Mouse (Mus musculus) midbrain, embryonic 14.5 days (tissue): Measurements from ENCODE around the gene Hpse2. TPM values are rescaled to one million over a fixed set of nuclear protein-coding genes. Genes with fewer than 3 reads are reported as not detected.

ENCODE experiments used
- ATAC-seq: fragments of 200-750 bp; cut with Nextera tagmentation; 2 replicates; pipeline ENCODE4 v1.8.0; 2017; ENCODE audit warnings: moderate number of reproducible peaks, moderate library complexity; ENCODE audit not compliant: low FRiP score, low TSS enrichment
- DNase-seq: peaks from one replicate; pipeline ENCODE4 v3.0.0-alpha.2; 2015
- H3K27ac ChIP-seq: fragments of 300-500 bp; sonication (generic); replicated peaks from 2 replicates; pipeline ENCODE4 v1.5.1; 2014; ENCODE audit warnings: mild to moderate bottlenecking, low read depth, low read length, moderate library complexity
- H3K27me3 ChIP-seq: fragments of 300-500 bp; sonication (generic); 2 replicates; pipeline ENCODE4 v1.6.1; 2014; ENCODE audit warnings: low read length, control low read depth, mixed read lengths; ENCODE audit not compliant: control insufficient read depth, insufficient read depth
- H3K36me3 ChIP-seq: fragments of 300-500 bp; sonication (generic); 2 replicates; pipeline ENCODE4 v1.6.1; 2014; ENCODE audit warnings: low read length, control low read depth; ENCODE audit not compliant: control insufficient read depth, insufficient read depth
- H3K4me1 ChIP-seq: fragments of 300-500 bp; sonication (generic); 2 replicates; pipeline ENCODE4 v1.6.1; 2014; ENCODE audit warnings: mild to moderate bottlenecking, antibody characterized with exemption, low read length, control low read depth; ENCODE audit not compliant: control insufficient read depth, insufficient read depth
- H3K4me2 ChIP-seq: fragments of 300-500 bp; sonication (generic); 2 replicates; pipeline ENCODE4 v1.6.1; 2014; ENCODE audit warnings: mild to moderate bottlenecking, low read length, moderate library complexity
- H3K4me3 ChIP-seq: fragments of 300-500 bp; sonication (generic); replicated peaks from 2 replicates; pipeline ENCODE4 v1.5.1; 2014; ENCODE audit warnings: low read depth, low read length
- H3K9ac ChIP-seq: fragments of 300-500 bp; sonication (generic); replicated peaks from 2 replicates; pipeline ENCODE4 v1.6.1; 2014; ENCODE audit warnings: mild to moderate bottlenecking, low read length, moderate library complexity
- H3K9me3 ChIP-seq: fragments of 300-500 bp; sonication (generic); 2 replicates; pipeline ENCODE4 v1.6.1; 2016; ENCODE audit warnings: low read length, control low read depth, mixed read lengths; ENCODE audit not compliant: control insufficient read depth
- WGBS: fragments of 180-500 bp; shearing (Covaris S2); extraction: QIAGEN DNeasy Blood & Tissue Kit; methylation state at CpG from one replicate; pipeline ENCODE4 v1.1.7; 2014; 5-methylcytosine and 5-hydroxymethylcytosine counted together
- polyA plus RNA-seq: library from polyadenylated mRNA; unstranded; fragments of >200 nt; fragmentation: Nextera tagmentation; extraction: Ambion mirVana; gene quantifications from 2 replicates; pipeline ENCODE4 v1.2.1, GENCODE M21; 2014

Hpse2 gene
- polyA plus RNA-seq, 1 experiment from 2014 or later = not detected

DNA sequence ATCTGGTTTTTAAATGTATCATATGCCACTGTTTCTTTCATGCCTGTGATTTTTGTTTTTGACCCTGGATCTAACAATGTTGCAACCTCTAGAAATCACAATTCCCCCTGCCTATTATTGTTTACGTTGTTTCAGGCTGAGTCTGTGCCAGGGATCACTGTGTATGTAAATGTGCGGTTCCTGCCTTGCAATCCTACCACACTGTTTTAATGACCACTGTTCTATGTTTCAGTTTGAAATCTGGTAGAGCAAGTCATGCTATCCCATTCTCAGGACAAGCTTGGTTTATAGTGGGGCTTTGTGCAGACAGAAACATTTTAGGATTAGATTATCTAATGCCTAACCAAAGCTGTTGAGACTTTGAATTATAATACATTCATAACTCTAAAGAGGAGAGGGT is 571.9 kb downstream of the Hpse2 start:
- Histone ChIP-seq H3K4me1 (no peaks in the 10 kb centered on the region), H3K4me3 (no peak overlapping the region), H3K9me3 (no peaks in the 10 kb centered on the region), H3K27ac (no peak overlapping the region), H3K36me3 (no peaks in the 10 kb centered on the region), H3K9ac (no peak overlapping the region), H3K27me3 (no peaks in the 10 kb centered on the region), H3K4me2 (no peak overlapping the region)
- WGBS = 94% methylated on average over 2 of the region's 2 CpGs
- DNase-seq (no peak), ATAC-seq (no peak)

DNA sequence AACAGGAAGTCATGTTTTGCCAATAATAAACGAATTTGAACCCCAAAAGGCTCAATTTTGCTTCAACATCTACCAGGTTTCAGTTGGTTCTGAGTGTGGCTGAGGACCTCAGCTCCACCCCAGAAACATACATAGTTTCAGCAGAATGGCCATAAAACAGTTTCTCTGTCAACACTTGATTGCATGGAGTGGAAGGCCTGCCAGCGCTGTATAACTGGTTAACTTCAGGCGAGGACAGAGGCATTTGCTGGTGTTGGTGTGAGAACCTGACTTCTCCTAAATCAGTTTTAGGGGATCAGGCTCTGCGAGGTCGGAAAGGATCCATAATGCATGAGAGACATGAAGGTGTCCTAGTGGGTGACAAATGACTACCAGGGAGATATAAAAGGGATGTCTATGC is 578.0 kb downstream of the Hpse2 start:
- H3K36me3 ChIP-seq = no peaks in the 10 kb centered on the region
- H3K4me1 ChIP-seq = no peaks in the 10 kb centered on the region
- DNase-seq (no peak), ATAC-seq (no peak)
- H3K4me3 ChIP-seq = no peak overlapping the region
- WGBS = 85% methylated on average over 5 of the region's 5 CpGs
- H3K27ac ChIP-seq = no peak overlapping the region
- no peaks in the 10 kb centered on the region for H3K27me3 ChIP-seq
- H3K9ac ChIP-seq = no peak overlapping the region
- no peak overlapping the region for H3K4me2 ChIP-seq
- no peaks in the 10 kb centered on the region for H3K9me3 ChIP-seq

DNA sequence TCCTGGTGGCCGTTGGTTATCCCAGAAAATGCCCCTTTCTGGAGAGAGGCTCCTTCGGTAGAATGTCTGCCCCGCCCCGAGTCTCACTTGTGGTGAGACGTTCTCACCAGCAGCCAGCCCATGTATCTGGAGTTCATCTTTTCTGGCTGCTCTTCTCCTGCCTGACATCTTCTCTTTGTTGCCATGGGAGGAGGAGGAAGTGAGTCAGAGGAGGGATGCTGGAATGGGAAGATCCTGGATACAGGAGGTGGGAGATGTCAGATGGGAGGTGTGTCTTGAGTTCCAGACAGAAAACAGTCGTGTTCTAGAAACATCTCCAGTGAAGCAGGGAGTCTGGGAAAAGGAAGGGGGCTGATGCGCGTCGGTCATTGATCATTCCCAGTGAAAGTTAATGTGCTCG is 578.7 kb downstream of the Hpse2 start:
- ATAC-seq = no peak
- no peaks in the 10 kb centered on the region for H3K36me3 ChIP-seq
- no peaks in the 10 kb centered on the region for H3K27me3 ChIP-seq
- no peaks in the 10 kb centered on the region for H3K9me3 ChIP-seq
- no peak overlapping the region for H3K4me2 ChIP-seq
- no peak overlapping the region for H3K4me3 ChIP-seq
- H3K4me1 ChIP-seq = no peaks in the 10 kb centered on the region
- no peak for DNase-seq
- no peak overlapping the region for H3K27ac ChIP-seq
- H3K9ac ChIP-seq = no peak overlapping the region
- WGBS = 86% methylated on average over 10 of the region's 10 CpGs

DNA sequence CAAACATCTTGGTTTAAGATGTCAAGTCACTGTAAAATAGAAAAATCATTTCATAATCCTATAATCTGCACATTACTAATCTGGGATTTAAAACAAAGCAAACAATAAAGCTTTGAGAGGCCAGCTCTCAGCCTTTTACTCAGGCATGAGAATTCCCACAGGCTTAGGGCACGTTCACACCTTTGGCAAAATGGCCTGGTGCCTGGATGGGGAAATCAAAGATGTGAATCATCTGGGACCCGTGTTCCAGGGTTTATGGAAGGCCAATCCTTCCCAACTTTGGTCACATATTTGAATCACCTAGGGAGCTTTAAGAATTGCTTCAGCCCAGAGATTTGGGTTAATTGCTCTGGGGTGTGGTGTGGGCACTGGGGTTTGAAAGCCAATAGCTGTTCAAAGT is 590.3 kb downstream of the Hpse2 start:
- H3K9ac ChIP-seq = no peak overlapping the region
- peaks cover 4% of the 10 kb centered on the region for H3K4me1 ChIP-seq
- no peak overlapping the region for H3K27ac ChIP-seq
- WGBS = 44% methylated on average over 2 of the region's 2 CpGs
- DNase-seq (no peak), ATAC-seq (no peak)
- H3K36me3 ChIP-seq = no peaks in the 10 kb centered on the region
- H3K27me3 ChIP-seq = no peaks in the 10 kb centered on the region
- H3K4me3 ChIP-seq = no peak overlapping the region
- no peaks in the 10 kb centered on the region for H3K9me3 ChIP-seq
- no peak overlapping the region for H3K4me2 ChIP-seq

DNA sequence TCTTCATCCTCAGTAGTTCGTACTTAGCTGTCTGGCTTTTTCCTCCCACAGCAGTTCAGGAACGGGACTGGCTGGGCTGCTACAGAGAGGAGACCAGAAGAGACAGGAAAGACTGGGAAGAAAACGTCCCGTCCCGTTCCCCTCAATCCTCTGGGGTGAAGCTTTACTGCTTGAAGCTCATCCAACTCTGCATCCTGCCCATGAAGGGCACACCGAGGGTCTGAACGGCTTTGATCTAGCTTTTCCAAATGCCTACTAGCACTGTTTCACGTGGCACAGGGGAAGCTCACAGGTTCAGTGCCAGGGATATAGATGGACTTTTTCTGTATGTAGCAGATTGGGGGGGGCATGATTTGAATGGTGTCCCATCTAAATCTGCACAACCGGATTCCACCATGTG is 592.4 kb downstream of the Hpse2 start:
- H3K9me3 ChIP-seq = no peaks in the 10 kb centered on the region
- peak overlapping the region; percentile 61; the same call in 1 of the 2 replicates for H3K9ac ChIP-seq
- ATAC-seq (no peak), DNase-seq (no peak)
- WGBS = 30% methylated on average over 9 of the region's 9 CpGs
- H3K4me1 ChIP-seq = peaks cover 4% of the 10 kb centered on the region
- no peak overlapping the region for H3K27ac ChIP-seq
- H3K4me3 ChIP-seq = peak overlapping the region; percentile 41
- no peaks in the 10 kb centered on the region for H3K36me3 ChIP-seq
- H3K27me3 ChIP-seq = no peaks in the 10 kb centered on the region
- peak overlapping the region; percentile 91 for H3K4me2 ChIP-seq

DNA sequence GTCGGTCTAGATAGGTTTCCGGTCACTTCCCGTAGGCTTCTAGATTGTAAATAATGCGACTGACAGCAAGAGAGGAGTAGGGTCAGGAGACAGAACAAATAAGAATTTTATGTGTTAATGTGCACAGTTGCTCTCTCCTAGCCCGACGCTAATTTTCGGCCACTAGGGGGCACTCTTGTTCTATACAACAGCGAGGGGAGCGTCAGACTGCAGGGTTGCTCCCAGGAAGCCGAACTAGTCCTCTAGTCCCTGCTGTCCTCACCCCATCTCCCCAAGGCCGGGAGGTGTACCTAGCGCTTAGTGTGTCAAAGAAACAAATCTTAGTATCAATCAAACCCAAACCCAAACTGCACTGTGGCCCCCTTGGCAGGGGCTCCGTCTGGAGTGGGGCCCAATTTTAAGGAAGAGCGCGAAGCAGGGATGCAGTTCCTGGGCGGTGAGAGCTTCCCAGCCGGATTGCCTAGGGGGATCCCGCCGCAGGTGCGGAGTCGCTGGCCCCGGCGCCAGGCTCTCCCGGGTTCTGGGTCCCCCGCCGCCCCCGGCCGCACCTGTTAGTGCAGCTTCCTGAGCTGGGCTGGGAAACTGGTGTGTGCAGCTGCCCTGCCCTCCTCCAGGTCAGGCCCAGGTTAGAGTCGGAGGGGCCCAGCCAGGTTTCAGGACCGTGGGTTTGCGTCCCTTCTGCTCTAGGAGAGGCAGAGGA is 593.1 kb downstream of the Hpse2 start:
- DNase-seq = peak; percentile 97
- Histone ChIP-seq H3K4me2 (peak overlapping the region; percentile 91), H3K27me3 (no peaks in the 10 kb centered on the region), H3K4me3 (peak overlapping the region; percentile 41), H3K27ac (no peak overlapping the region), H3K9ac (peak overlapping the region; percentile 61), H3K9me3 (no peaks in the 10 kb centered on the region), H3K36me3 (no peaks in the 10 kb centered on the region), H3K4me1 (peaks cover 4% of the 10 kb centered on the region)
- WGBS = 1% methylated on average over 31 of the region's 31 CpGs
- peak; percentile 89 for ATAC-seq

DNA sequence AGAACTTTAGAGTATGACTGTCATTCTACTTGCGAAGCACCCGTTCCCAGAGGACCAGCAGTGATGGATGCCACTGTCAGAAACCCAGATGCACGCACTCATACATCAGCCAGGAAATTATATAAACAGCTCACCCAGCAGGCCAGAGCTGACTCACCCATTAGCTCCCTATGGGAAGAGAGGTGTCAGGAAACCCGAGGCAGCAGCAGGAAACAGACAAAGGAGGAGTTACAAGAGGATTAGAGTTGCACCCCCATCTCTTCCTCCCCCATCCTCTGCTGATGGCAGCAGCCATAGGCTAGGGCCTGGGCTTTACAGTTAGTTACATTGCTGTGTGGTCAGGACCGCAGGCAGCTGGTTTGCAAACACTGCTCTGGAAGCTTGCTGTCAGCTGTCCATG is 599.8 kb downstream of the Hpse2 start:
- Histone ChIP-seq H3K4me2 (no peak overlapping the region), H3K4me1 (peaks cover 15% of the 10 kb centered on the region; the same call in 1 of the 2 replicates), H3K9ac (no peak overlapping the region), H3K9me3 (no peaks in the 10 kb centered on the region), H3K4me3 (no peak overlapping the region), H3K27ac (no peak overlapping the region), H3K27me3 (no peaks in the 10 kb centered on the region), H3K36me3 (no peaks in the 10 kb centered on the region)
- no peak for ATAC-seq
- DNase-seq = peak; percentile 13
- WGBS = 54% methylated on average over 5 of the region's 5 CpGs

DNA sequence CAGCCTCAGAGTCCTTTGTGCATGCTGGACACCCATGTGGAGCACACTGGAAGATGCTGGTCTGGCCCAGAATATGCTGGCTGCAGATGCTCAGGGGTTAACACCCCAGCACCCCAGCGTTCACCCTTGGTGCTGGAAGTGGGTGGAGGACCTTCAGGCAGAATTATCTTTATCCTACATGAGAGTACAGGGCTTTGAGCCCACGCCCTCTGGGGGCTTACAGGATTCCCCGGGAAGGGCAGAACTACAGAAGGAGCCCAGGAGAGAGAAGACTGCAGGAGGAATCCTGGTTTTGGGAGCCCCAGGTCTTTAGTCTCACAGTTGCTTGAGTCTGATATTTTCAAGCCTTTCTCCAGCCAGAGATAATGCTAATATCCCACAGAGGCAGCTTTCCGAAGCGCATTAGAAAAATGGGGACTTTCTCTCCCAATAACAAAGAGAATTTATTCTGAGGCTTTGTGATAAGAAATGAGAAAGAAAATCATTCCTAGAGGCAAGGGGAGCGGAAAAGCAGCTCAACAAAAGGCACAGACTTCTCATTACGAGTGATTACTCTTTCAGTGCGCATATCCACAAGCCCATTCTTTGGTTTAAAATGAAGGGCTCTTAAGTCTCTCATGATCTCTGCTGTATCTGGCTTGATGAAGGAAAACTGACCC is 602.5 kb downstream of the Hpse2 start:
- no peak overlapping the region for H3K4me3 ChIP-seq
- 17% methylated on average over 8 of the region's 8 CpGs for WGBS
- peak; percentile 65 for DNase-seq
- peak overlapping the region; percentile 63 for H3K27ac ChIP-seq
- H3K9me3 ChIP-seq = no peaks in the 10 kb centered on the region
- no peaks in the 10 kb centered on the region for H3K36me3 ChIP-seq
- peak overlapping the region; percentile 20; the same call in 1 of the 2 replicates for H3K9ac ChIP-seq
- no peak; the same call in 1 of the 2 replicates for ATAC-seq
- H3K4me2 ChIP-seq = no peak overlapping the region; the same call in 1 of the 2 replicates
- H3K4me1 ChIP-seq = peaks cover 15% of the 10 kb centered on the region; the same call in 1 of the 2 replicates
- no peaks in the 10 kb centered on the region for H3K27me3 ChIP-seq

DNA sequence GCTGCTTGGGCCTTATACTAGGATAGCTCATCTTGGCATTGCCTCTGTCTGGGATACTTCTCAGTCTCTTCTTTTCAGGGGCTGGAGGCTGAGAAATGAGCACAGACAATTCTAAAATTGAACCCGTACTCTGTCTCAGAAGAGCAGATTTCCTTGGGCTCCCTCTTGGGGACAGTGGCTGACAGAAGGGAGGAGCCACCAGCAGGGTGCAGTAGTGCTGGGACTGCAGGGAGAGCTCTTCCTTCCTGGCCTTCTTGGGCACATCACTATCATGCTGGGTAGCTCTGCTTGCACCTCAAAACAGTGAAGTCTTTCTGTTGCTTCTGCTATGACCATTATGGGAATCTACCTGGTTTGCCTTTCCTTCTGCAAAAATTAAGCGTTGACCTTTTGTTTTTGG is 603.0 kb downstream of the Hpse2 start:
- 28% methylated on average over 2 of the region's 2 CpGs for WGBS
- Histone ChIP-seq H3K4me2 (no peak overlapping the region), H3K9me3 (no peaks in the 10 kb centered on the region), H3K4me3 (no peak overlapping the region), H3K27me3 (no peaks in the 10 kb centered on the region), H3K27ac (peak overlapping the region; percentile 63), H3K36me3 (no peaks in the 10 kb centered on the region), H3K4me1 (peaks cover 15% of the 10 kb centered on the region; the same call in 1 of the 2 replicates), H3K9ac (no peak overlapping the region)
- ATAC-seq = no peak
- peak; percentile 20 for DNase-seq
